Mouse (Mus musculus): ENCODE data around the gene Chmp1a. TPM values are rescaled to one million over a fixed set of nuclear protein-coding genes. Genes with fewer than 3 reads are reported as not detected.
"Not testable (repeated sequence)": the region's sequence is repeated elsewhere in the genome, so short reads cannot be mapped to it uniquely, and the experiment has no call there.

Gene Chmp1a
- polyA plus RNA-seq, 1 experiment from 2014 or later = 135 TPM

DNA sequence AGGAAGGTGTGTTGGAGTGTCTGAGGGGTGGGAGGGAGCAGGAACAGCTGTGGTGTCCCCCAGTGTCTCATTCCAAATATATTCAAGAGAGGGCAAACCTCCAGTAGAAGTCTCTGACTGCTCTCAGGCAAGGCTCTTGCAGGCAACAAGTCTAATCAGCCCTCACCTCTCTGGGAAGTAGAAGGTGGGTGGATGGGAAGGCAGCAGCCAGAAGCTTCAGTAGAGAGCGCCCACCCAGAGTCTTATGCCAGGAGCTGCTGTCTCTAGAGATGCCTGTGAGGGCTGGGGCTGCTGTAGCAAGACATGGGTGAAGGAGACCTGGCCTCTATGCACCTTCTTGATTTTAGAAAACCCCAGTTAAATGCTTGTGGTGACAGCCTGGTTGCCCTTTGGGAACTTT is 15.9 kb upstream of the Chmp1a start:
- Histone ChIP-seq H3K4me3 (replicated peaks) (no peak overlapping the region), H3K4me2 (no peak overlapping the region), H3K36me3 (0 out of 2 replicates have a peak, but pooled peaks cover 14% of the 10 kb centered on the region), H3K9ac (no peak overlapping the region), H3K27ac (no peak overlapping the region), H3K4me1 (peaks cover 13% of the 10 kb centered on the region), H3K9me3 (no peaks in the 10 kb centered on the region), H3K27me3 (replicated peaks) (no peaks in the 10 kb centered on the region)
- WGBS = 100% methylated on average over 1 of the region's 1 CpGs
- no peak for ATAC-seq (ENCODE audit: insufficient read depth, low FRiP score, low read depth)

DNA sequence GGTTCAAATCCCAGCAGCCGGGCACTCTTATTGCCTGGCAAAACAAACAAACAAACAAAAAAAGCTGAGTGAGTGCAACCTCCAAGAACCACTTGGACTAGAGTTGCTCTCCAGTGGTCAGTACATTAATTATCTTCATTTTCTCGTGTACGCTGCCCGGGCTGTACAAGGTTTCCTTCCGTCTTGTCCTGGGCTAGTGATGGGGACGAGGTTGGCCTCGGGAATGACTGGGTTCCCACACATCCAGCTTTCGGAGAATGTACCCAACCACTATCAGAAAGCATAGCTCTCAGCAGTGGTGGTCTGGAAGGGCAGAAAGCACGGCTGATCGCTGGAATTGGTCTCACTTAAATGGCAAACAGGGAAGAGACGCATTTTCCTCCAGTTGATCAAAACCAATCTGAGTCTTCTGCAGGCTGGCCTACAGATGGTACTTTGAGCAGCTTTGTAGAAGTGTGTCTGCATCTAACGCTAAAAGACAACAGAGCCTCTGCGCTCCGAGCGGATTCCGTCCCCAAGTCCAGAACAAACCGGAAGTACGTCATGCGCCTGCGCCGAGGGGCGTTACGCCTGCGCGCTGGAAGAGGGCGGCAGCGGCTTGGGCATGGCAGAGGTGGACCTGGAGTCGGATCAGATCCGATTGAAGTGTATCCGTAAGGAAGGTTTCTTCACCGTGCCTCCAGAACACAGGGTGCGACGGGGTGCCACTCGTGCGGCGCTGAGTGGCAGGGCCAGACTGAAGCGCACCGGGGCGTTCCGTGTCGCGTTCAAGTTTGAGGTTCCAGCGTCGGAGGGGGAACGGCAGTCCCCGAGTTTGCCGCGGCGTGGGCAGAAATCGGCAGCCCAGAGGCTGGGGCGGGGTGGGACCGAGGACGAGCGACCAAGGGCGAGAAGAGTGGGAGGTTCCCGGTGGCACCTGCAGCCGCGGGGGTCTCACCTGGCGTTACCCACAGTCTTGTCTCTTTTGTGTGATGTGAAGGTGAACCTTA is 12.0 kb upstream of the Chmp1a start, which contains the start of gene Cdk10:
TSS of gene Cdk10 (plus strand) at position 565 of the 989 bp plus-strand sequence.
- Histone ChIP-seq H3K27ac (peak within 1 kb of the TSS; percentile 89), H3K9me3 (no peaks in the 10 kb centered on the region), H3K27me3 (replicated peaks) (no peaks in the 10 kb centered on the region), H3K4me3 (replicated peaks) (peak within 1 kb of the TSS; percentile 75), H3K4me2 (peak within 1 kb of the TSS; percentile 87), H3K36me3 (0 out of 2 replicates have a peak, but pooled peaks cover 14% of the 10 kb centered on the region), H3K9ac (peak within 1 kb of the TSS; percentile 67), H3K4me1 (peaks cover 13% of the 10 kb centered on the region)
- ATAC-seq (ENCODE audit: insufficient read depth, low FRiP score, low read depth) = peak; percentile 84
- WGBS = 2% methylated on average over 59 of the region's 59 CpGs

DNA sequence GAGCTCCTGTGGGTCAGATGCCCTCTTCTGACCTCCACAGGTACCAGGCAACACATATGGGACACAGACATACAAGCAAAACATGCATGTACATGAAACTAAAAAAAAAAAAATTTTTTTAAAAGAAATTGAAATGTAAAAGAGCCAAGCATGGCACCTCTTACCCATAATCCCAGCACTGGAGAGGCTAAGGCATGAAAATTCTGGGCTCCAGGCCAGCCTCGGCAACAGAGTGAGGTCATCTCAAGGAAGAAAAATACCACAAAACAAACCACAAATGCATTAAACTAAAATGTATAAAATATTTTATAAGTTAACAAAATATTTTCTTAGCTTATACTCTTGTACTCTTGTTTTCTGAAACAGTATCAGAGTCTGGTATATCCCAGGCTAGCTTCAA is 8.4 kb upstream of the Chmp1a start:
- Histone ChIP-seq H3K9me3 (no peaks in the 10 kb centered on the region), H3K27ac (no peak overlapping the region), H3K27me3 (replicated peaks) (no peaks in the 10 kb centered on the region), H3K4me3 (replicated peaks) (no peak overlapping the region), H3K36me3 (no peaks in the 10 kb centered on the region), H3K9ac (no peak overlapping the region), H3K4me2 (no peak overlapping the region), H3K4me1 (peaks cover 13% of the 10 kb centered on the region)
- ATAC-seq (ENCODE audit: insufficient read depth, low FRiP score, low read depth) = no peak
- WGBS = 62% methylated on average over 1 of the region's 1 CpGs

DNA sequence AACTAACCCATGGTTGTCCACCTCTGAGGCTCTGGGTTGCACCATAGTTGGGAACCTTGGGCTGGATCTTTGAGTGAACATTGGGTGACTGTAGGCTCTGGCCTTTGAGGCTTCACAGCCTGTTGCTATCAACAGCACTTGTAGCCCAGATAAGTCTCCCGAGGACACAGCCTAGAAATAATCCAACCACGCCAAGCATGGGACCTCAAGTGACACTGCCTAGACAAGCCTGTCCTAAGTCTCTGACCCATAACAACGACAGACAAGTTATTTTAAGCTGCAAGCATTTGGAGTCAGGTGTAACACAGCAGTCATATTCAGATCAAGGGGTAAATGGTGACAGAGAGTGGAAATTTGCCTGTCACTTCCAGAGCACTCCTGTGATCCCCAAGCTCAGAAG is 2.9 kb upstream of the Chmp1a start:
- Histone ChIP-seq H3K4me1 (peaks cover 13% of the 10 kb centered on the region), H3K4me3 (replicated peaks) (no peak overlapping the region), H3K27me3 (replicated peaks) (no peaks in the 10 kb centered on the region), H3K9me3 (no peaks in the 10 kb centered on the region), H3K27ac (no peak overlapping the region), H3K9ac (no peak overlapping the region), H3K36me3 (no peaks in the 10 kb centered on the region), H3K4me2 (no peak overlapping the region)
- WGBS = 87% methylated on average over 3 of the region's 3 CpGs
- ATAC-seq (ENCODE audit: insufficient read depth, low FRiP score, low read depth) = no peak

DNA sequence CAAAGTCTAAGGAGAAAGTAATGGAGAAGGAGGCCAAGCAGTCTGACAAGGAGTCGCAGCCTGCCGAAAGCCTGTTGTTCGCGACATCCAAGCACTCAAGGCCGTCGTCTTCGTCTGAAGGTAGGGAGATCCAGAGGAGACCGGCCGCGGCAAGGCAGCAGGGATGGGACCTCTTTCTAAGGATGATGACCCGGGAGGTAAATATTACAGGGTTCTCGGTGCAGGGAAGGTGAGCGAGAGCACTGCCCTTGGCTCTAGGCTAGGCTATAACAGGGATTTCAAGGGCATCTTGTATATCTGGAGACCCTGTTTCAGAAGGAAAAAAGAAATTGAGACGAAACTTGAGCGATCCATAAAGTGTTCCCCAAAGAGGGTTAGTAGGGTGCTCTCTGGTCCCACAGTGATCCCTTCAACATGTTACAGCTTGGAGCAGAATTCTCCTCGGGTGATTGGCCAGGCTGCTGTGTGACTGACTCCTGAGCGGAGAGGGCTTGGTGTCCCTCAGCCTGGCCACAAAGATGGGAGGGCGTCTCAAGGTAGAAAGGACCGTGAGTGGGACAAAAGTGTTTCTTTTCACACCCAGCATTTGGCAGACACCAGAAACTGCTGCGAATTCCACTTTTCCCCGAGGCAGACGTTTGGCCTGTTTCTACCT is 682 bp upstream of the Chmp1a start:
- Histone ChIP-seq H3K9ac (peak overlapping the region; percentile 27; the same call in 1 of the 2 replicates), H3K36me3 (peaks cover 17% of the 10 kb centered on the region; the same call in 1 of the 2 replicates), H3K27ac (0 out of 2 replicates have a peak overlapping the region, but pooled peaks have one; percentile 21), H3K4me1 (peaks cover 13% of the 10 kb centered on the region), H3K4me2 (peak overlapping the region; percentile 81), H3K27me3 (replicated peaks) (no peaks in the 10 kb centered on the region), H3K4me3 (replicated peaks) (peak overlapping the region; percentile 98), H3K9me3 (no peaks in the 10 kb centered on the region)
- 11% methylated on average over 22 of the region's 22 CpGs for WGBS
- no peak; the same call in none of the 2 replicates for ATAC-seq (ENCODE audit: insufficient read depth, low FRiP score, low read depth)

DNA sequence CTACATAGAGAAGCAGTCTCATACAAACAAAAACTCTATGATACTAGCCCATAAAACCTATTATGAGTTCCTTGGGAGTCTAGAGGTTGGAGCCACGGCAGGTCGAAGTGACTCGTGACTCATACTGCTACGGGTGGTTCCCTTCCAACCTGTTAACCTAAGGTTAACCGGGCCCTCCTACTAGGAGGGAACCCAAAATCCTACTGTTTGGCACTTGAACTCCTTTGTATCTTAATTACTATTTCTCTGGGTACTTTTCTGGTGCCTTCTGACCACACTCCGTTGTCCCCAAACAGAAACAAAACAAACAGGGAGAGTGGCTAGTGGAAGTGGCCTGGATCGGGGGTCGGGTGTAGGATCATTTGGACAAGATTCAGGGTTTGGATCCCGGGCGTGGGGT is 687 bp downstream of the Chmp1a start:
- Histone ChIP-seq H3K4me3 (replicated peaks) (peak overlapping the region; percentile 98), H3K36me3 (peaks cover 30% of the 10 kb centered on the region), H3K9me3 (no peaks in the 10 kb centered on the region), H3K27ac (0 out of 2 replicates have a peak overlapping the region, but pooled peaks have one; percentile 58), H3K4me1 (peaks cover 13% of the 10 kb centered on the region), H3K4me2 (peak overlapping the region; percentile 81), H3K27me3 (replicated peaks) (no peaks in the 10 kb centered on the region), H3K9ac (peak overlapping the region; percentile 100)
- WGBS = 35% methylated on average over 10 of the region's 10 CpGs
- no peak for ATAC-seq (ENCODE audit: insufficient read depth, low FRiP score, low read depth)

DNA sequence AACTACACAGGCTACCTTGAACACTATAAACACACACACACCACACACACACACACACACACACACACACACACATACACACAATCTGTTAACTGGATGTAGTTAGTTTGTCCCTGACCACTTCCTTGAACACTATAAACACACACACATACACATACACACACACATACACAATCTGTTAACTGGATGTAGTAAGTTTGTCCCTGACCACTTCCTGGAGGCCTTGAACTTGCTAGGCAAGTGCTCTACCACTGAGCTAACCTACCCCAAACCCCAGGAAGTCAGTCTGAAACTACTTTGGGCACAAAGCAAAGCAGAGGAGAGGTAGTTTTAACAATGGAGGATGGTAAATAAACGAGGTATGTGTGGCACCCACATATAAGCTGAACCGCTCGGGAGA is 9.0 kb downstream of the Chmp1a start:
- Histone ChIP-seq H3K9me3 (no peaks in the 10 kb centered on the region), H3K27ac (no peak overlapping the region), H3K4me3 (replicated peaks) (no peak overlapping the region), H3K4me1 (no peaks in the 10 kb centered on the region), H3K4me2 (no peak overlapping the region), H3K36me3 (peaks cover 30% of the 10 kb centered on the region), H3K9ac (no peak overlapping the region), H3K27me3 (replicated peaks) (no peaks in the 10 kb centered on the region)
- no peak for ATAC-seq (ENCODE audit: insufficient read depth, low FRiP score, low read depth)
- 78% methylated on average over 3 of the region's 3 CpGs for WGBS

DNA sequence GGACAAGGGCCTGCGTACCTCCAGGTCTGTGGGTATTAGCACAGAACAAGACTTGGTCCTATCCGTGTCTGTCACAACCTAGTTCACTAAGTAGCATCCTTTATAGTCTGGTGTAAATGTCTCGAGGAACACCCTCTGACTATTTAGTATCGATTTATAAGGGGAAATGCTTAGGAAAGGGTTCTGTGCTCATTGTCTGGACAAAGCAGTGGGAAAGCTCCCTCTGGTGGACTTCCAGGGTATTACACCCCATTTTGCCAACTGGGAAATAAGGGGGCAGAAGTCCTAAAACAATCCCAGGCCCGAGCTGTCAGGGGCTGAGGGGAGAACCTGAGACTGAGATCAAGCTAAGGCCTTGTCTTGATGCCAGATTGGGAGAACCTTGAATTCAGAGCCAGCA is 10.3 kb downstream of the Chmp1a start:
- no peaks in the 10 kb centered on the region for H3K9me3 ChIP-seq
- H3K36me3 ChIP-seq = peaks cover 18% of the 10 kb centered on the region
- no peak overlapping the region for H3K27ac ChIP-seq
- H3K4me1 ChIP-seq = no peaks in the 10 kb centered on the region
- no peak overlapping the region for H3K4me2 ChIP-seq
- ATAC-seq (ENCODE audit: insufficient read depth, low FRiP score, low read depth) = no peak
- no peaks in the 10 kb centered on the region for H3K27me3 ChIP-seq (replicated peaks)
- no peak overlapping the region for H3K4me3 ChIP-seq (replicated peaks)
- no peak overlapping the region for H3K9ac ChIP-seq
- 25% methylated on average over 5 of the region's 5 CpGs for WGBS

DNA sequence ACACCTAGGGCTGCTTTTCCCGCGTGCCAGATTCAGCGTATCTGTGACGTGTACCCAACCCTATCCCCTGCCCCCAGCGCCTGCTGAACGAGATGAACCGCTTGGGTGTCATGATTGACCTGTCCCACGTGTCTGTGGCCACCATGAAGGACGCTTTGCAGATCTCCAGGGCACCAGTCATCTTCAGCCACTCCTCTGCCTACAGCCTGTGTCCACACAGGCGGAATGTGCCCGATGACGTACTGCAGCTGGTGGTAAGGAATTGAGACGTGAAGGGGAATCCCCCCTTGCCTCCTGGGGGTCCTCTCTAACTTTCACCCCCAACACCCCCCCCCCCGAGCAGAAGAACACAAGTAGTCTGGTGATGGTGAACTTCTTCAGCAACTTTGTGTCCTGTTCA is 12.7 kb downstream of the Chmp1a start:
- H3K27me3 ChIP-seq (replicated peaks) = no peaks in the 10 kb centered on the region
- H3K4me2 ChIP-seq = no peak overlapping the region
- H3K4me3 ChIP-seq (replicated peaks) = no peak overlapping the region
- ATAC-seq (ENCODE audit: insufficient read depth, low FRiP score, low read depth) = no peak
- 55% methylated on average over 14 of the region's 14 CpGs for WGBS
- H3K27ac ChIP-seq = no peak overlapping the region
- H3K9ac ChIP-seq = no peak overlapping the region
- H3K4me1 ChIP-seq = no peaks in the 10 kb centered on the region
- H3K36me3 ChIP-seq = no peaks in the 10 kb centered on the region
- H3K9me3 ChIP-seq = no peaks in the 10 kb centered on the region

DNA sequence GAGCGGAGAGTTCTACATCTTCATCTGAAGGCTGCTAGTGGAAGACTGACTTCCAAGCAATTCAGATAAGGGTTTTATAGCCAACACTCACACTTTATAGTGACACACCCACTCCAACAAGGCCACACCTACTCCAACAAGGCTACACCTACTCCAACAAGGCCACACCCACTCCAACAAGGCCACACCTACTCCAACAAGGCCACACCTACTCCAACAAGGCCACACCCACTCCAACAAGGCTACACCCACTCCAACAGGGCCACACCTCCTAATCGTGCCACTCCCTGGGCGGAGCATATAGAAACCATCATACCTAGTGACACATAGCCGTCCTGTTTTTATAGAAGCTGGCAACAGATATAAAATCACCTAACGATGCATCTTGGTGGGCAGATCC is 15.5 kb downstream of the Chmp1a start:
- not testable (repeated sequence) for H3K27ac ChIP-seq; H3K27me3 ChIP-seq (replicated peaks); H3K4me1 ChIP-seq; H3K36me3 ChIP-seq; H3K4me2 ChIP-seq; H3K9me3 ChIP-seq; ATAC-seq (ENCODE audit: insufficient read depth, low FRiP score, low read depth); H3K4me3 ChIP-seq (replicated peaks); H3K9ac ChIP-seq
- 74% methylated on average over 5 of the region's 5 CpGs for WGBS

DNA sequence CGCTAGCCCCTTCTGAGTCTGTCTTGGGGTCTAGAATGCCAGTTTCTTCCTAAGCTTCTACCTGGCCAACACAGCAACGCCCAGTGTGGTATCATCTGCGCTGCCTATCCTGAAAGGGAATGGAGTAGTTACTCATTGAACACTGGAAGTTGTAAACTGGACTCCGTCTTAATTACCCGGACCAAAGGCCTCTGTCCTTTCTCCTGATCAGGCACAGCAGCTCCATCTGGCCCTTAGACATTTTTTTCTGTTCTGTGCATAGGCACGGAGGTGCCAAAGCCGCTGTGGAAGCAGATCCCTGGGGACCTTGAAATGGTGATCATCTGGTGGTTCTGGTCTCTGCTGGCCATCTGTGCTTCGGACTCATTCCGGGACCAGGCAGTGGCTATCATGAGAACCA is 18.8 kb downstream of the Chmp1a start:
- H3K36me3 ChIP-seq = no peaks in the 10 kb centered on the region
- H3K9me3 ChIP-seq = no peaks in the 10 kb centered on the region
- ATAC-seq (ENCODE audit: insufficient read depth, low FRiP score, low read depth) = no peak
- H3K4me2 ChIP-seq = no peak overlapping the region
- H3K27me3 ChIP-seq (replicated peaks) = no peaks in the 10 kb centered on the region
- H3K4me1 ChIP-seq = peaks cover 13% of the 10 kb centered on the region; the same call in 1 of the 2 replicates
- H3K27ac ChIP-seq = no peak overlapping the region
- 90% methylated on average over 9 of the region's 9 CpGs for WGBS
- H3K9ac ChIP-seq = no peak overlapping the region
- H3K4me3 ChIP-seq (replicated peaks) = no peak overlapping the region

DNA sequence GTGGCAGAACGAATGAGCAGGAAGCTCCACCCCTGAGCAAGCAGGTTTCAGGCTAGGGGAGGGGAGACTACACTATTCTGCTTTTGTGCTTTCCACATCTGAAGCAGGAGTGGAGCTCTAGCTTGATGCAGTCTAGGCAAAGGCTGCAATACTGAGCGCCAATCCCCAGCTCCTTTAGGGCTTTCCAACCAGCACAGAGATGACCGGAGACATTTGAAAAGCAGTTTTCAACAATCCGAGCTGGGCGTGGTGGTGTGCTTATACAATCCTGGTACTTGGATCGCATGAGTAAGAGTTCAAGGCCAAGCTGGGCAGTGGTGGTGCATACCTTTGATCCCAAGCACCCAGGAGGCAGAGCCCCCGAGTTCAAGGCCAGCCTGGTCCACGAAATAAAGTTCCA is 20.7 kb downstream of the Chmp1a start:
- H3K36me3 ChIP-seq = no peaks in the 10 kb centered on the region
- H3K27me3 ChIP-seq (replicated peaks) = no peaks in the 10 kb centered on the region
- H3K4me1 ChIP-seq = peaks cover 13% of the 10 kb centered on the region; the same call in 1 of the 2 replicates
- 46% methylated on average over 8 of the region's 8 CpGs for WGBS
- H3K27ac ChIP-seq = no peak overlapping the region
- no peak overlapping the region for H3K4me3 ChIP-seq (replicated peaks)
- ATAC-seq (ENCODE audit: insufficient read depth, low FRiP score, low read depth) = no peak
- H3K9me3 ChIP-seq = no peaks in the 10 kb centered on the region
- no peak overlapping the region for H3K4me2 ChIP-seq
- H3K9ac ChIP-seq = no peak overlapping the region
